Mouse (Mus musculus): ENCODE measurements around the gene Iqsec3.

Gene Iqsec3

GRCm38 (mm10) chr6:121453776-121454175, 19.7 kb downstream of the Iqsec3 start:
- no peak for DNase-seq

- DNase-seq: no peak
Measured at GRCm38 (mm10) chr6:121451703-121452102, 21.8 kb downstream of the Iqsec3 start.

GRCm38 (mm10) chr6:121440696-121441220, 32.7 kb downstream of the Iqsec3 start:
- no peak for DNase-seq

GRCm38 (mm10) chr6:121424830-121425229, 48.6 kb downstream of the Iqsec3 start:
- DNase-seq: no peak

GRCm38 (mm10) chr6:121424403-121424802, 49.1 kb downstream of the Iqsec3 start:
- peak in 1 of 2 experiments; percentile 15 for DNase-seq

GRCm38 (mm10) chr6:121412558-121413297, 60.8 kb downstream of the Iqsec3 start:
- no peak for DNase-seq

- no peak for DNase-seq
Measured at GRCm38 (mm10) chr6:121407571-121408011, 65.9 kb downstream of the Iqsec3 start.

GRCm38 (mm10) chr6:121405311-121405710, 68.2 kb downstream of the Iqsec3 start:
- DNase-seq: no peak

GRCm38 (mm10) chr6:121402661-121403244, 70.7 kb downstream of the Iqsec3 start:
- peak in 1 of 2 experiments; percentile 18 for DNase-seq

- DNase-seq: no peak
Measured at GRCm38 (mm10) chr6:121401826-121402660, 71.4 kb downstream of the Iqsec3 start.

- DNase-seq: no peak
Measured at GRCm38 (mm10) chr6:121401140-121401539, 72.3 kb downstream of the Iqsec3 start.

GRCm38 (mm10) chr6:121392610-121393252, 80.7 kb downstream of the Iqsec3 start:
- DNase-seq: peak; percentile 13 to 54

- no peak for DNase-seq
Measured at GRCm38 (mm10) chr6:121385397-121385796, 88.1 kb downstream of the Iqsec3 start.

GRCm38 (mm10) chr6:121382071-121382470, 91.4 kb downstream of the Iqsec3 start:
- DNase-seq: no peak

- DNase-seq: no peak
Measured at GRCm38 (mm10) chr6:121380576-121380975, 92.9 kb downstream of the Iqsec3 start.

GRCm38 (mm10) chr6:121378256-121378655, 95.2 kb downstream of the Iqsec3 start:
- no peak for DNase-seq

- DNase-seq: peak in 1 of 2 experiments; percentile 26
Measured at GRCm38 (mm10) chr6:121376159-121376558, 97.3 kb downstream of the Iqsec3 start.

GRCm38 (mm10) chr6:121371197-121371980, 102.1 kb downstream of the Iqsec3 start:
- DNase-seq: no peak

- no peak for DNase-seq
Measured at GRCm38 (mm10) chr6:121367099-121367498, 106.4 kb downstream of the Iqsec3 start.

GRCm38 (mm10) chr6:121366537-121366936, 106.9 kb downstream of the Iqsec3 start:
- peak; percentile 23 to 40 for DNase-seq

- peak; percentile 27 to 32 for DNase-seq
Measured at GRCm38 (mm10) chr6:121363956-121364355, 109.5 kb downstream of the Iqsec3 start.

- peak; percentile 27 to 38 for DNase-seq
Measured at GRCm38 (mm10) chr6:121363061-121363460, 110.4 kb downstream of the Iqsec3 start.
